Mouse (Mus musculus) erythroblast, embryonic 14.5 days (primary cell): ENCODE data around the gene Apeh. TPM values are rescaled to one million over a fixed set of nuclear protein-coding genes. Genes with fewer than 3 reads are reported as not detected.

Experiments
- H3K27me3 ChIP-seq: 2 replicates; pipeline ENCODE4 v1.6.1; 2012; ENCODE audit warnings: inconsistent platforms; ENCODE audit not compliant: control insufficient read depth
- H3K36me3 ChIP-seq: 2 replicates; pipeline ENCODE4 v1.6.1; 2012; ENCODE audit warnings: mild to moderate bottlenecking, inconsistent platforms; ENCODE audit not compliant: control insufficient read depth
- H3K4me1 ChIP-seq: 2 replicates; pipeline ENCODE4 v1.6.1; 2012; ENCODE audit warnings: inconsistent platforms; ENCODE audit not compliant: control insufficient read depth
- H3K4me3 ChIP-seq: replicated peaks from 2 replicates; pipeline ENCODE3; 2012; ENCODE audit warnings: moderate library complexity, mild to moderate bottlenecking, inconsistent platforms
- H3K9me3 ChIP-seq: 2 replicates; pipeline ENCODE4 v1.6.1; 2012; ENCODE audit warnings: low read length, inconsistent platforms, mixed read lengths; ENCODE audit not compliant: control insufficient read depth
- GATA1 ChIP-seq: IDR thresholded peaks from 2 replicates; pipeline ENCODE4 v1.6.1; 2012; ENCODE audit warnings: low read length, inconsistent platforms, mixed read lengths
- TAL1 ChIP-seq: IDR thresholded peaks from 3 replicates; pipeline ENCODE4 v1.6.1; 2012; ENCODE audit warnings: low read length, inconsistent platforms, mixed read lengths
- polyA plus RNA-seq: library from polyadenylated mRNA; stranded (reverse); fragments of >175 nt; gene quantifications from 2 replicates; pipeline ENCODE4 v1.2.3, GENCODE M21; 2012

Apeh gene
- polyA plus RNA-seq, 1 experiment, result 47.5 TPM

DNA sequence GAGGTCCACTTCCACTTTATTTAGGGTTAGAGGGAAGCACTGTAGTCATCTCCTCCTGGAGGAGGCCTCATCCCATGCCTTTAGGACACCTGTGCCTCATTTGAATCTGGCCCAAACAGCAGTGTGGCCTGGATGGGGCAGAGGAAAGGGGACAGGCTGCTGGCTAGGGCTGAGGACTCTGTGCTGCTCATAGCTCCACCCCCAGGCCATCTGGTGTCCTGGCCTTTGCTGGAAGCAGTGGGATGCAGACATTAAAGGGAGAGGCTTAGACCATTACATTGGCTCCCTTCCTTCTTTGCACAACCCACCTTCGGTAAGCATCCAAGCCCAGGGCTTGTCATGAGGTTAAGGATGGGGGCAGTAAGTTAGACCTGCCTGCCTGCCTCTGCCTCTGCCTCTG, 39.1 kb upstream of the Apeh start:
- peaks cover 32% of the 10 kb centered on the region for H3K27me3 ChIP-seq
- TF ChIP-seq GATA1 (no peak), TAL1 (no peak)
- no peaks in the 10 kb centered on the region for H3K9me3 ChIP-seq
- no peak overlapping the region for H3K4me3 ChIP-seq
- H3K4me1 ChIP-seq, result peaks cover 6% of the 10 kb centered on the region; the same call in 1 of the 2 replicates
- no peaks in the 10 kb centered on the region for H3K36me3 ChIP-seq

DNA sequence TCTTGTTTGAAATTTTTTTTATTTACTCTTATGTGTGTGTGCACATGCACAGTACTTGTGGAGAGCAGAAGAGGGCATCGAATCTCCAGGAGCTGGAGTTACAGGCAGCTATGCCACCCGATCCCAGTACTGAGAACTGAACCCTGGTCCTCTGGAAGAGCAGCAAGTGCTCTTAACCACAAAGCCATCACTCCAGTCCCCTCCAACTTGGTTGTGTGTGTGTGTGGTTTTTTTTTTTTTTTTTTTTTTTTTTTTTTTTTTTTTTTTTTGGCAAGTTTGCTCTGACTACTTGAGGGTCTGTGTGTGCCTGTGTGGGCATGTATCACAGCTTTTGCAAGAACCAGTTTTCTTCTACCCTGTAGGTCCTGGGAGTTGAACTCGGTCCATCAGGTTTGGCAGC, 38.0 kb upstream of the Apeh start:
- peaks cover 6% of the 10 kb centered on the region; the same call in 1 of the 2 replicates for H3K4me1 ChIP-seq
- H3K36me3 ChIP-seq, result no peaks in the 10 kb centered on the region
- no peak for TF ChIP-seq GATA1
- no peak for TF ChIP-seq TAL1
- peaks cover 24% of the 10 kb centered on the region for H3K27me3 ChIP-seq
- no peaks in the 10 kb centered on the region for H3K9me3 ChIP-seq
- no peak overlapping the region for H3K4me3 ChIP-seq

DNA sequence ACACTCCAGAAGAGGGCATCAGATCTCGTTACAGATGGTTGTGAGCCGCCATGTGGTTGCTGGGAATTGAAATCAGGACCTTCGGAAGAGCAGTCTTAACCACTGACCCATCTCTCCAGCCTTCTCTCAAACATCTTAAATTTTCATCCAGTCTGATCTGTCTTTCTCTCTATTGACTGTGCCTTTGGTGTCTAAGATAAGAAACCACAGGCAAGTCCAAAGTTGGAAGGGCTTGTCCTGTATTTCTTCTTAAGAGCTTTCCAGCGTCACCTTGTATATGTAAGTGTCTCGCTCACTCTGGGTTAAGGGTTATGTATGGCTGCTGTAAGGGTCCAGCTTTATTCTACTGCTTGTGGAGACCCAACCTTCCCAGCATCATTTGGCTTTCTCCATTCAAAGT, 37.1 kb upstream of the Apeh start:
- peaks cover 17% of the 10 kb centered on the region for H3K27me3 ChIP-seq
- H3K4me3 ChIP-seq, result no peak overlapping the region
- H3K36me3 ChIP-seq, result no peaks in the 10 kb centered on the region
- TF ChIP-seq GATA1 (no peak), TAL1 (no peak)
- H3K4me1 ChIP-seq, result peaks cover 6% of the 10 kb centered on the region; the same call in 1 of the 2 replicates
- no peaks in the 10 kb centered on the region for H3K9me3 ChIP-seq

DNA sequence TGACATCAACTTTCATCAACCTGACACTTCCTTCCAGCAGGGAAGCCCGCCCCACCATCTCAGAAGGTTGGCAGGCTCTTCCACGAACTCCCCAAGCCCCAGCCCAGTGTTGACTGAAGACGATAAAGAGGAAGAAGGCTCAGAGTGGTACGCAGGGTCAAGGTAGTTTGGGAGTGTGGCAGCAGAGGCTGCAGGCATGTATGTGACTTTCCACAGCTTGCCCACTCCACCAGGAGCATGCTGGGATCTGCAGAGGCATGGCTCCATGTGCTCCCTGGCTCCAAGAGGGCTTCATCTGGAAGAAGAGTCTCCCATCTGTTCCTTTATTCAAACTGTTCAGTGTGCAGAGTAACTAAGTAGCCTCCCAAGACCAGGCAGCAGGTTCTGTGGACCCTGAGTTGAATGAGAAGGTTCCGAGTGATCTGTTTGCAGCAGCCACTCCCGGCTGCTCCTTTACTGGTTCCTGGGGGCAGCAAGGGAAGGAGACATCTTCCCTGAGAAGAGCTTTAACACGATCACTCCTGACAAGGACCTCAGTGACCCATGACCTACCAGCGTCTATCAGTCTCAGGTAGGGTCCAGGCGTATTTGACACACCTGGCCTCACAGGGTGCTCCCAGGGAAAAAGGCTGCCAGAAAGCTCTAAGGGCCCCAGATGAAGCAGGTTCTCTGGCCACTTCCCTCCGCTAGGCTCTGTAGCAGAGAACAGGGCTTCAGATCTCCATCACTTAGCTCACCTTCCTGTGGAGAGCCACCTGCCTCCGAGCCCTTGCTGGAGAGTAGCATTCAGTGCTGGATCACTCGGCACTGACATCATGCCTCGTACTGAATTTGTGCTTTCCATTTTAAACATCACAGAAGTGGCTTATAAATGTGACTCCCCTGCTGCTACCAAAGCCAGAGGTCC, 34.9 kb upstream of the Apeh start:
- no peaks in the 10 kb centered on the region for H3K36me3 ChIP-seq
- no peaks in the 10 kb centered on the region for H3K9me3 ChIP-seq
- no peak overlapping the region for H3K4me3 ChIP-seq
- H3K4me1 ChIP-seq, result peaks cover 6% of the 10 kb centered on the region; the same call in 1 of the 2 replicates
- TF ChIP-seq GATA1 (no peak), TAL1 (no peak)
- H3K27me3 ChIP-seq, result peaks cover 13% of the 10 kb centered on the region

DNA sequence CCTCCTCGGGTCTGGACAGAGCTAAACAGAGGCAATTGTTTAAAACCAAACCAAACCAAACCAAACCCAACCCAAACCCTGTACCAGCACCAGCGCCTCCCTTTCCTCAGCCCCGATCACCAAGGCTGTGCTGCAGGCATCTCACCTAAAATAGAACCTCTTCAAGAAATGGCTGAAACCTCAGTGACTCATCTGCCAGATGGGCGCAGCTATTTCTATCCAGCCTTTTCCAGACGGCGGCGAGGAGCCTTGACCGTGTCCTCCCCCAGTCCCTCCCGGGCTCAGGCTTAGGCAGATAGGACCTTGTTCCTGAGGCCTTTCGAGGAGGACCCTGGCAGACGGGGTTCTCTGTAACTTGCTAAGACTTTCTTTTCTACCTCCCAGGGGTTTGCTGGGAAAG, 33.8 kb upstream of the Apeh start:
- peaks cover 9% of the 10 kb centered on the region for H3K27me3 ChIP-seq
- H3K9me3 ChIP-seq, result no peaks in the 10 kb centered on the region
- no peak overlapping the region for H3K4me3 ChIP-seq
- H3K4me1 ChIP-seq, result 0 out of 2 replicates have a peak, but pooled peaks cover 3% of the 10 kb centered on the region
- TF ChIP-seq TAL1 (no peak), GATA1 (no peak)
- H3K36me3 ChIP-seq, result no peaks in the 10 kb centered on the region

DNA sequence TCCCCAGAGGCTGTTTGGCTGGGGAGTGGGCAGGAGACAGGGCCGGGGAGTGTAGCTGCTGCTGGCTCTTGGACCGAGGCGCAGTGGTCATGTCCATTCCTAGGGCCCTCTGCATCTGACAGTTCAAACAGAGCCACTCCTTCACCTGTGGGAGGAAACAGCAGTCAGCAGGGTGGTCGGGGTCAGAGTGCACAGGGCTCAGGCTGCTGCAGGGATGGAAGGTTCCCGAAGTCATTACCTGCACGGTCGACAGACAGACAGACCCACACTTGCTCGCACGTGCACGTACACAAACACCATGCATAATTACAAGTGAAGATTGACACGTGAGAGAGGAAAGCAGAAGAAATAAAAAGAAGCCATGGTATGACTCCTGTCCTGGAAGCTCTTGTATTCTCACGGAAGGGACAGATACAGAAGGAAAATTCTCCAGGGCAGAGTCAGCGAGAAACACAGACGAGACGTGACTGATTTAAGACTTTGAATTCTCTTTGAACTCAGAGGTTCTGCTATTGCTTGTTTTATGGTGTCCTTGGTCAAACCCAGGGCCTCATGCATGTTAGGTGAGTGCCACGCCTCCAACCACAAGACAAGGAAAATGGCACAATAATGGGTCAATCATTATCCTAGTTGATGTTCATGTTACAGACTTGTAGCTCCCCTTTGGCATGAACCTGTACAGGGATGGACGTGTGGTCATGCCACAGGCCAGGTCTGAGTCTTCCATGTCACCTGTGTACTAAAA, 32.2 kb upstream of the Apeh start:
- Histone ChIP-seq H3K36me3 (no peaks in the 10 kb centered on the region), H3K27me3 (peaks cover 9% of the 10 kb centered on the region), H3K4me1 (0 out of 2 replicates have a peak, but pooled peaks cover 2% of the 10 kb centered on the region), H3K9me3 (no peaks in the 10 kb centered on the region), H3K4me3 (no peak overlapping the region)
- TF ChIP-seq TAL1 (no peak), GATA1 (no peak)

DNA sequence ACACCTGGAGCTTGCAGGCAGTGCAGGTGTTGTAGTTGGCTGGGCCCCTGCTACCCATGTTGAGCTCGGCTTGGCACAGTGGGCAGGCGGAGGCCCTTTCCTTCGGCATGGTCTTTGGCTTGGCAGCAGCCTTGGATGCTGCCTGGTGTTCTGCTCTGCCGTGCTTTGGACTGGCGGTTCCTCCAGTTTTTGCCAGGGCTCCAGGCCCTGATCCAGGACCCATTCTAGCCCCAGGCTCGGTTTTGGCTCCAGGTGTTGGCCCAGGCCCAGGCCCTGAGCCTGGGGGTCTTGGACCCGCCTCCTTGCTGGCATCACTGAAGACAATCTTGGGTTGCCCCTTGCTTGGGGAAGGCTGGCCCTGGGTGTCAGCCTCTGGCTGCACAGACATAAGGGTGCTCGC, 31.3 kb upstream of the Apeh start:
- no peaks in the 10 kb centered on the region for H3K9me3 ChIP-seq
- H3K4me3 ChIP-seq, result no peak overlapping the region
- H3K36me3 ChIP-seq, result no peaks in the 10 kb centered on the region
- H3K27me3 ChIP-seq, result peaks cover 9% of the 10 kb centered on the region
- H3K4me1 ChIP-seq, result no peaks in the 10 kb centered on the region
- TF ChIP-seq TAL1, result no peak
- TF ChIP-seq GATA1, result no peak

DNA sequence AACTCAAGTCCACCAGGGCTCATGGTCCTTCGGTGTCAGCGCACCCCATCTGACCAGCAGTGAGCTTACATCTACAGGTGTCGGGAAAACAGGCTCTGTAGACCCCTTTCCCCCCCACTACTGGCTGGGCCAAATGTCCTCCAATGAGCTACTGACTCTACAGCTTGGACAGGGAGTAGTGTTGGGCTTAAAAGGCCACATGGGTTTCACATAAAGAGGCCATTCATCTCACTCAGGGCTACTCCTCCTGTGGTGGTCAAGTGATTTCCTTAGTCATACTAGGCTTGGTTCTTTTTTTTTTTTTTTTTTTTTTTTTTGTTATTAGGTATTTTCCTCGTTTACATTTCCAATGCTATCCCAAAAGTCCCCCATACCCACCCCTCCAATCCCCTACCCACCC, 29.5 kb upstream of the Apeh start:
- H3K9me3 ChIP-seq, result no peaks in the 10 kb centered on the region
- H3K4me1 ChIP-seq, result peaks cover 11% of the 10 kb centered on the region
- H3K4me3 ChIP-seq, result no peak overlapping the region
- peaks cover 4% of the 10 kb centered on the region for H3K27me3 ChIP-seq
- TF ChIP-seq GATA1 (no peak), TAL1 (no peak)
- no peaks in the 10 kb centered on the region for H3K36me3 ChIP-seq

DNA sequence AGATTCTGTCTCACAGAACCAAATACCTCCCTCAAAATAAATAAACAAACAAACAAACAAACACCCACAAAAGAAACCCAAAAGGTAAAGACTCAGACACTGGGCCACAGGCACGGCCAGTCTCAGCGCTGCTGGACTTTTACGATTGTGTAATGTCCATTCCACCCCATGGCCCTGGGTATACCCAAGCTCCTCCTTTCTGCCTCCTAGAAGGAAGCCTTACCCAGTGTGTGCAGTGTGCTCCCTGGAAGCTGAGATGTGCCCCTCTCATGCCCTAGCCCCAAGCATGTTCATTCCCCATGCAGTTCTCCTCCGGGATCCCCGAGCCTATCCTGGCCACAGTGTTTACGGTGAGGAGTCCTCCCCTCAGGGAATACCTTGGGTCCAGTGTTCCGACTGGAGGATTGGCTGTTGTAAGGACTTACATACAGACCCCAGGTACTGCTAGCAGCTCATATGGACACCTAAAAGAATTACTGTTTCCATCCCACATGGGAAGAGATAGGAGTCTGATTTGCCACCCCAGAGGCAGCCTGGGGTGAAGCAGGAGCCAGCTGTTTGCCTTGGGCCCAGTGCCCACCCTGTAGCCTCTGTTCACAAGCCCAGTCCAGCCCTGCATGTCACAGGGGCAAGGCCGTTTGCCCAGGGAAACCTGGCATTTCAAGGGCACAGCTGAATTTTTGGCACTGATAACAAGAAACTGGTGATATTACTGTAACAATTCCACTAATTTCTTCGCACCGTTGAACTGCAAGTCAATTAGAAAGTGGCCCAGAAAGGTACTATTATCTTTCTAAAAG, 27.0 kb upstream of the Apeh start:
- H3K4me3 ChIP-seq, result no peak overlapping the region
- H3K4me1 ChIP-seq, result peaks cover 11% of the 10 kb centered on the region
- H3K9me3 ChIP-seq, result no peaks in the 10 kb centered on the region
- no peak for TF ChIP-seq TAL1
- TF ChIP-seq GATA1, result no peak
- H3K36me3 ChIP-seq, result no peaks in the 10 kb centered on the region
- H3K27me3 ChIP-seq, result no peaks in the 10 kb centered on the region
